Mouse (Mus musculus): ENCODE measurements at regions not wholly inside any gene's neighbourhood (a gene's known extent, or its start where the extent isn't known, plus 50 kb on each side); places are given as distances from the start of the nearest gene placed in this dataset.

DNA sequence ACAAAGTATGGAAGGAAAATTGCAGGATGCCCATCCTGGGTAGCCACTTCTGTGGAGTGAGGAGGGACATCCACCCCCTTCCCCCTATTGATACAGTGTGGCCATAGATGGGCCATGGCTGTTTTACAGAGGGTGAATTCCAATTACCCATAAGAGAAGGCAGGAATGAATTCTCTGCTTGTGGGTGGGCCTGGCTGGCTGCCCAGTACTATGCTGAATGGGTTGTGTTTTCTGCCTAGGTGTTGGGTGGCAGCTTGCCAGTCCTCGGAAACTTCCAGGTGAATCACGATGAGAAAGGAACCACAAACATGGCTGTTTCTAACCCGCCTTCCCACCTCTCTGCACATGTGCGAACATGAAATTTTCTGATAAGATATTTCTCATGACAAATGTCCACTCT lies 109.0 kb upstream of the Veph1 start:
- no peak overlapping the region for H3K4me3 ChIP-seq
- no peaks in the 10 kb centered on the region; the same call in 1 of the 2 replicates for H3K27me3 ChIP-seq
- H3K36me3 ChIP-seq, result no peaks in the 10 kb centered on the region
- no peak overlapping the region for H3K9ac ChIP-seq
- WGBS, result 80% methylated on average over 4 of the region's 4 CpGs
- no peak overlapping the region for H3K27ac ChIP-seq
- no peak overlapping the region for H3K4me2 ChIP-seq (replicated peaks)
- no peak for ATAC-seq (ENCODE audit: insufficient number of reproducible peaks, insufficient read depth, low FRiP score, low TSS enrichment)
- peaks cover 4% of the 10 kb centered on the region; the same call in 1 of the 2 replicates for H3K4me1 ChIP-seq
- no peaks in the 10 kb centered on the region for H3K9me3 ChIP-seq

DNA sequence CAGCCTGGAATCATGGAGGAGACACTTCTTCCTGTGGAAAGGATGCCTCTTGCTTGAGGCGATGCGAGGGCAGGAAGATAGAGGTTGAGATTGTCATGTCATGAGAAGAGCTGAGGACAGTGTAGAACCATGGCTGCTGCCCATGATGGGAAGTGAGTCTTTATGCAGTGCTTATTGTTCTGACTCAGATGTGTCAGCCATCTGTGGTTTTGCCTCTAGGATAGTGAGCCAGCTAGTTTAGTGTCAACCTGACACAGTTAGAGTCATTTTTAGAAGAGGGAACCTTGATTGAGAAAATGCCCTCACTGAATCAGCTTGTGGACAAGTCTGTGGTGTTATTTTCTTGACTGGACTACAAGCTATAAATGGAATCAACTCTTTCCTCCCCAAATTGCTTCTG lies 107.1 kb upstream of the Veph1 start:
- H3K4me2 ChIP-seq (replicated peaks), result no peak overlapping the region
- H3K9me3 ChIP-seq, result no peaks in the 10 kb centered on the region
- no peak overlapping the region for H3K4me3 ChIP-seq
- no peak overlapping the region for H3K27ac ChIP-seq
- H3K9ac ChIP-seq, result no peak overlapping the region
- no peaks in the 10 kb centered on the region; the same call in 1 of the 2 replicates for H3K27me3 ChIP-seq
- ATAC-seq (ENCODE audit: insufficient number of reproducible peaks, insufficient read depth, low FRiP score, low TSS enrichment), result no peak
- H3K36me3 ChIP-seq, result no peaks in the 10 kb centered on the region
- 87% methylated on average over 2 of the region's 2 CpGs for WGBS
- peaks cover 4% of the 10 kb centered on the region; the same call in 1 of the 2 replicates for H3K4me1 ChIP-seq

DNA sequence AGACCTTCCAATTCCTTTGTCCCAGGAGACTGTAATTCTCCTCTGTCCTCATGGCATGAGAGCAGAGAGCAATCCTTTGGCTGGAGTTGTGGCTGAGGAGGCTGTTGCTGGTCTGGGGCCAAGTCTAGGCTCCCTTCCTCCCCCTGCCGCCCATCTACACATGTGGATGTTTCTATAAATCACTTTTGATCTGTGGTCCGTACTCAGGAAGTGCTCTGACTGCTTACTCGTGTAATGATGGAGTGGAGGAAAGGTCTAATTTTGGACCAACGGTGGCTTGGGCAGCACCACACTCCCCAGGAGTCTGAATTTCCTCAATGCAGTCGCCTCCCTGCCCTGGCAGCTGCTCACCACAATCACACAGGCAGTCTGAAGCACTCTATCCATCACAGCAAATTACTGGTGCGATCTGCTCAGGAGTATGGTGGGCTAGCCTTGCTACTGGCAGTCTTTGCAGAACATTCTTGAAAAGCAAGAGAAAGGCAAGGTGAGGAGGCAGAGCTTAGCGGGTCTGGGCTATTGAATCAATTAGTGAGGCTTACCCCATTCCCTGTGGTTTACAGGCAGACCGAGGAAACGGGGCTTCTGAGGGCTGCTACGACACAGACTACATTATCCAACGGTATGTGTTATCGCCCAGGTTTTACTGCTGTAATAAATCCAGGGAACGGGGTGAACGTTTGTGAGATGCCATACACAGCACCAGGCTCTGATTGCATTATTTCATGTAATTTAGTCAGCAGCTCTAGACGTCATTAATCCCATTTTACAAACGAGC lies 104.3 kb upstream of the Veph1 start:
- H3K4me1 ChIP-seq, result peaks cover 4% of the 10 kb centered on the region; the same call in 1 of the 2 replicates
- 49% methylated on average over 16 of the region's 16 CpGs for WGBS
- no peaks in the 10 kb centered on the region for H3K9me3 ChIP-seq
- H3K9ac ChIP-seq, result no peak overlapping the region
- H3K27ac ChIP-seq, result no peak overlapping the region
- H3K27me3 ChIP-seq, result no peaks in the 10 kb centered on the region
- 0 out of 2 replicates have a peak, but pooled peaks have one; percentile 28 for ATAC-seq (ENCODE audit: insufficient number of reproducible peaks, insufficient read depth, low FRiP score, low TSS enrichment)
- no peaks in the 10 kb centered on the region for H3K36me3 ChIP-seq
- no peak overlapping the region for H3K4me2 ChIP-seq (replicated peaks)
- no peak overlapping the region for H3K4me3 ChIP-seq

DNA sequence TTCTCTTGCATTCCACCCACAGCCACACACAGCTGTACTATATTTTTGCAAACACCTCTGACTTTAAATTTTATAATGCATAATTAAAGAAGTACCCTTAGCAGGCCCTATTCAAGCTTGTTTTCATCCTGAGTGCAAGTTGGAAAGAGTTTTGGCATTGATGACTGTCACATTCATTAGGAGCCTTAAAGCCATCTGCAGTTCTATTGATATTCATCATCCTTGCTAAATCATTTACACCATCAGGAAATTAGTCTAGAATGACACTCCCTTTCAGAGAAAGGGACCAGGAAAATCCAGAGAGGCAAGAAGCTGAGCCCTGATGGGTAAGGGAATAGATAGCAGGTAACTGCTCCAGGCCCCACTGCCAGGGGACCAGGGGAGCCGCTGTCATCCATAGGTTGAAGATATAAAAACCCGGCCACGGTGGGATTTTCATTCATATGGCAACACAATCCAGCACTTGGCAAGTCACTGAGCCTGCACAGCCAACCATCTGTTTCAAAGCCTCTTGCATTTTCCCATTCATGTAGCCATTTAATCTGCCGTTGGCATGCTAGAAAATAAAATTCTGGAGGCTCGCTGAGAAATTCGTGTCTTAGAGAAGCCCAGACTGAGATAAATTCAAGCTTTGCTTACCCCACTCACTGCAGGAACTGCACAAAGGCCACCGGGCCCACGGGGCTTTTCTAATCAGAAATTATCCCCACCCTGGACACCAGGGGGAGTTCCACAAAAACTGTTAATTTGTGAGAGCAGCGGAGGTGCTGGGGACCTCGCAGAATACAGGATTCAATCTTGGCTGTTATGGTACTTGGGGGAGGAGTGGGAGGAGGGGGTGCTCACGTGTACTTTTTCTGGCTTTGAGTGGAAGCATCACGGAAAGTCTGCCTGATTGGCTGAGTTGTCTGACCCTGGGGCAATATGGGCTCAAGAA lies 101.8 kb upstream of the Veph1 start:
- H3K9ac ChIP-seq, result no peak overlapping the region
- no peaks in the 10 kb centered on the region for H3K27me3 ChIP-seq
- H3K4me1 ChIP-seq, result peaks cover 4% of the 10 kb centered on the region; the same call in 1 of the 2 replicates
- no peak for ATAC-seq (ENCODE audit: insufficient number of reproducible peaks, insufficient read depth, low FRiP score, low TSS enrichment)
- no peak overlapping the region for H3K4me2 ChIP-seq (replicated peaks)
- 60% methylated on average over 12 of the region's 12 CpGs for WGBS
- H3K36me3 ChIP-seq, result no peaks in the 10 kb centered on the region
- H3K27ac ChIP-seq, result no peak overlapping the region
- H3K9me3 ChIP-seq, result no peaks in the 10 kb centered on the region
- H3K4me3 ChIP-seq, result no peak overlapping the region

DNA sequence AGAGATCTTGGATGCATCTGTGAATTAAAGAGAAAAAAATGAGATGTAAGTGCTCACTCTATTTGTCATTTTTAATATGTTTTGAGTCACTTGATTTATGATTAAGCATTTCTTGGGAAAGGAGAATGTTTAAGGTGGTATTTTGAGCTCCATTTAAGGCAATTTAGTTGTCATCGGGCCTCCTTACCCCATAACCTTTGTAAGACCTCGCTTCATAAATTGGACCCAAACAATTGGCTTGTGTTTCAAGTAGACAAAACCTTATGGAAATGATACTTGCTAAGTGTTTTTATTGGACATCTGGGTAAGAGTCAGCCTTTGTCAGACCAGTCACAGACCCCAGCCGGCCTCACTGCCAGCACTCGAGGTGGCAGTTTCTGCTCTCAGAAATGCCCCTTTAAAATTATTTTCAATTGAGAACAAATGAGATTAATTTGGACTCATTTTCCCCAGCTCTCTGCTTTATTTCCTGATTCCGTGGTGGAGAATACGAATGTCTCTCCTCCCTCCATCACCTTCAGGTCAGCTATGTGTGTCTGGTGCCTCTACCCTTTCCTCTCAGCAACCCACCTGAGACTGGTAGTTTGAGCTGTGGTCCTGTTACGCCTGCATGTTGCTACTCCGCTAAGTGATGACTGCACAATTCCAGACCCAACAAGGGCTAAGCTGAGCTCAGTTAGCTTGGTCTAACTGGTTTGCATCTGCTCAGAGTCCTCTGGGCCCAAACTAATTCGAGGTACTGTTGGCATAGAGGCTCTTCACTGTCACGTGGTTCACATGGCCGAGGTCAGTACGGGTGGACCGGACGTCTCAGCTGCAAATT lies 78.7 kb upstream of the Veph1 start:
- 42% methylated on average over 14 of the region's 14 CpGs for WGBS
- no peak; the same call in 1 of the 2 replicates for ATAC-seq (ENCODE audit: insufficient number of reproducible peaks, insufficient read depth, low FRiP score, low TSS enrichment)
- Histone ChIP-seq H3K9me3 (no peaks in the 10 kb centered on the region), H3K36me3 (no peaks in the 10 kb centered on the region), H3K27ac (no peak overlapping the region), H3K9ac (no peak overlapping the region), H3K4me2 (replicated peaks) (no peak overlapping the region), H3K4me3 (no peak overlapping the region), H3K27me3 (no peaks in the 10 kb centered on the region), H3K4me1 (peaks cover 21% of the 10 kb centered on the region; the same call in 1 of the 2 replicates)

DNA sequence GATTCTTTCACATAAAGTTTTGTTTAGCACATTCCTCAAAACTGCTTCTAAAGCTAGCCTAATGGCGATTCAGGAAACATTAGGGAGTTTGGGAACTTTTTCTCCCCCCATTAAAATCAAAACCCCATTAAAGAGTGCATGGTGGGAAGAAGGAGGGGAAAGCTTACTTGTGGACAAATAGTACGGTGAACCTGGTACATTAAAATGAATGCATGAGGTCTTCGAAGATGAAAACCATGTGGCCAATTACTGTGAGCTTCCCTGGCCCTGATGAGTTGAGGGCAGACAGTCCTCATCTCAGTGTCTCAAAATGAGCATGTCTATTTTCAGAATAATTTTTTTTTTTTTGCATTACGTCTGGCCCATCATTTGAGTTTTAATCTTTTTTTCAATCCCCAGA lies 78.0 kb upstream of the Veph1 start:
- Histone ChIP-seq H3K4me2 (replicated peaks) (no peak overlapping the region), H3K36me3 (no peaks in the 10 kb centered on the region), H3K4me1 (peaks cover 21% of the 10 kb centered on the region; the same call in 1 of the 2 replicates), H3K27me3 (no peaks in the 10 kb centered on the region), H3K9me3 (no peaks in the 10 kb centered on the region), H3K4me3 (no peak overlapping the region), H3K9ac (no peak overlapping the region), H3K27ac (0 out of 2 replicates have a peak overlapping the region, but pooled peaks have one; percentile 7)
- no peak for ATAC-seq (ENCODE audit: insufficient number of reproducible peaks, insufficient read depth, low FRiP score, low TSS enrichment)
- WGBS, result 45% methylated on average over 4 of the region's 4 CpGs

DNA sequence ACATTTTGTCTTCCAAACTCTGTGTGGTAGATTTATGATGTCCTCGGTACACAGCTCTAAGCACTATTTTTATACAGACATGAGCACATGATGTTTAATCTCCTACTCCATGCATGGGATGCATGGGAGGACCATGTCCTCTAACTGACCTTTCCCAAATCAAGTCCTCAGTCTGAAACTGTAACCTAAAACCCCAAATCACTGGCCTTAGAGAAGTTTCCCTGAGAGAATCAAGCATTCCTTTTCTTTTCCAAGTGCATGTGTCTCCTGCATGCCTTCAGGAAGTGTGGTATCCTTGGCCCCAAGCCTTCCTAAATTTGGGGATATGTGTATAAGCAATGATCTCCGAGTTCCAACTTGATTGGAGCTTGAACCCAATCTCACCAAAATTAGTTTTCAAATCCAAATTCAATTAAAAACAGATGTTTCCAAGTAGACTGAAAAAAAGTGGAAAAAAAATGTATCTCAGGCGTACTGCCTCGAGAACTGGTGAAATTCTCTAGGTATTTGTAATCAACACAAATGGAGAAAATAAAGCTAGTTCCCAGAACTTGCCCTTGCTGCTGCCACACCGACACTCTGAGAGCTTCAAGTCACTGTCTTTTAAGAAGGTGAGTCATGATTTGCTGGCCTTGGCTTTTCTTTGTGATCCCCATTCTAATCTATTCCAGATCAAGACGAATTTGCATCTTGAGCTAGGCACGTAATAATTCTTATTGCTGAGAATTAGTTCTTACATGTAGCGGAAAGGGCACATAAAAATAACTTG lies 77.4 kb upstream of the Veph1 start:
- ATAC-seq (ENCODE audit: insufficient number of reproducible peaks, insufficient read depth, low FRiP score, low TSS enrichment), result peak; percentile 70; the same call in 1 of the 2 replicates
- WGBS, result 36% methylated on average over 8 of the region's 8 CpGs
- Histone ChIP-seq H3K4me3 (no peak overlapping the region), H3K4me1 (peaks cover 21% of the 10 kb centered on the region; the same call in 1 of the 2 replicates), H3K27ac (peak overlapping the region; percentile 57; the same call in 1 of the 2 replicates), H3K36me3 (no peaks in the 10 kb centered on the region), H3K27me3 (no peaks in the 10 kb centered on the region), H3K9ac (no peak overlapping the region), H3K9me3 (no peaks in the 10 kb centered on the region), H3K4me2 (replicated peaks) (no peak overlapping the region)
